Mouse (Mus musculus) frontal cortex, postnatal 10 days (tissue): ENCODE measurements around the gene Iqgap2.

Experiments
- DNase-seq, 2 experiments: peaks; one replicate each; pipeline ENCODE4 v3.0.0; 2022; ENCODE audit warnings: low spot score in 2 of 2, mixed read lengths in 1 of 2

Gene Iqgap2

GRCm38 (mm10) chr13:95714271-95714975, 177.3 kb downstream of the Iqgap2 start:
- no peak for DNase-seq

- no peak for DNase-seq
These were observed 179.0 kb downstream of the Iqgap2 start for GRCm38 (mm10) chr13:95712570-95713268.

- DNase-seq: no peak
These were observed 179.7 kb downstream of the Iqgap2 start for GRCm38 (mm10) chr13:95712054-95712453.

GRCm38 (mm10) chr13:95705589-95705988, 186.1 kb downstream of the Iqgap2 start:
- DNase-seq: no peak

GRCm38 (mm10) chr13:95703376-95703775, 188.3 kb downstream of the Iqgap2 start:
- no peak for DNase-seq

GRCm38 (mm10) chr13:95697874-95698273, 193.8 kb downstream of the Iqgap2 start:
- DNase-seq: no peak

- no peak for DNase-seq
These were observed 195.0 kb downstream of the Iqgap2 start, which contains the start of gene F2rl2 for GRCm38 (mm10) chr13:95696654-95697163. TSS of gene F2rl2 (plus strand) at chr13:95696853.

GRCm38 (mm10) chr13:95696120-95696653, 195.5 kb downstream of the Iqgap2 start:
- no peak for DNase-seq

GRCm38 (mm10) chr13:95692201-95692600, 199.5 kb downstream of the Iqgap2 start:
- DNase-seq: no peak

- DNase-seq: no peak
These were observed 203.1 kb downstream of the Iqgap2 start for GRCm38 (mm10) chr13:95688576-95688975.

GRCm38 (mm10) chr13:95685736-95686135, 206.0 kb downstream of the Iqgap2 start:
- DNase-seq: no peak

GRCm38 (mm10) chr13:95684656-95685244, 207.0 kb downstream of the Iqgap2 start:
- DNase-seq: no peak

- DNase-seq: no peak
These were observed 212.2 kb downstream of the Iqgap2 start for GRCm38 (mm10) chr13:95679491-95679941.

GRCm38 (mm10) chr13:95679078-95679477, 212.6 kb downstream of the Iqgap2 start:
- DNase-seq: no peak

- no peak for DNase-seq
These were observed 219.3 kb downstream of the Iqgap2 start for GRCm38 (mm10) chr13:95672372-95672771.

GRCm38 (mm10) chr13:95671108-95671897, 220.4 kb downstream of the Iqgap2 start:
- no peak for DNase-seq

- no peak for DNase-seq
These were observed 221.2 kb downstream of the Iqgap2 start for GRCm38 (mm10) chr13:95670534-95670933.

- no peak for DNase-seq
These were observed 224.5 kb downstream of the Iqgap2 start for GRCm38 (mm10) chr13:95667260-95667659.

GRCm38 (mm10) chr13:95665644-95666356, 225.9 kb downstream of the Iqgap2 start:
- DNase-seq: no peak

- DNase-seq: no peak
These were observed 227.9 kb downstream of the Iqgap2 start for GRCm38 (mm10) chr13:95663834-95664233.

- DNase-seq: no peak
These were observed 232.3 kb downstream of the Iqgap2 start for GRCm38 (mm10) chr13:95659432-95659831.
